Mouse (Mus musculus) spleen, adult 10 weeks (tissue): ENCODE data around the gene Akap17b. TPM values are rescaled to one million over a fixed set of nuclear protein-coding genes. Genes with fewer than 3 reads are reported as not detected.

Experiments used
- polyA plus RNA-seq: library from polyadenylated mRNA; stranded (reverse); fragments of 350-450 nt; fragmentation: Illumina TruSeq; extraction: RNeasy Lipid Tissue Mini Kit (QIAGEN cat#74804); gene quantifications from one replicate; pipeline ENCODE4 v1.2.3, GENCODE M21; 2015; ENCODE audit warnings: low replicate concordance; ENCODE audit not compliant: insufficient read depth

Gene Akap17b
- polyA plus RNA-seq, result 5.3 TPM

DNA sequence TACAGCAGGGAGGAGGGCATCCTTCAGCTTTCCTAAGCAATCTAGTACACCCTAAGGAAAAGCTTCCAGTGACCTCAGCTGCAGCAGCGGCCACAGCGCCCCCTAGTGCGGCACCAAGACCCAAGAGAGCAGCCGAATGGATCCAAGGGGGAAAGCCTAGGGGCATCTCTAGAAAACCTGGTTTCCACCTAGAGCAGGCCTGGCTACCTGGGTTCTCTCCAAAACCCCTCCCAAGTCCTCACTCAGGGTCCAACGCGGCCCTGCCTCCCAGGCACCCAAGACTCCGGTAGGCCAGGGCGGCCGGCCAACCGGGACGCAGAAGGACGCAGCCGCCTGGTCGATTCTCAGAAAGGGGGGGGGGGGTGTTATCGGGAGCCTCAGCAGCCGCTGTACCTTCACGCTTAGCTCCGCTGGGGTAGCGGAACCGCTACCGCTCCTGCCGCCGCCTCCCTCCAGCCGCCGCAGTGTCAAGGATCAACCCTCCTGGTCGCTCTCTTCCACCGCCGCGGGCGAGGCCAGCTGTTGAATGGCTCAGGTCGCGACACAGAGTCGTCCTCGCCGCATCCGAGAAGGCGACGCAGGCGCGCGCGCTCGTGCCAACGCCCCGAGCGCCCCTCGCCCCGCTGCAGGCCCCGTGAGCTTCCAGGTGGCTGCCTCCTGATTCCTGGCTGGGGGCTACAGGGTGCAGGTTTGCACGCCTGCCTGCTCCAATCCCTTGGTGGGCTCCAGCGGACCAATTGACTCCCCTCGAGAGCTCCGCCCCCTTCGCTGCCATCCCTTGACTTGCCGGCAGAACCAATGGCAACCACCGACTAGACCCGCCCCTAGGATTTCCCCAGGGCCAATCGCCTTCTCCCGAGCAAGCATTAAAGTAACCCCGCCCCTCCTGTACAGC lies at the start of gene Akap17b:
Gene Akap17b, minus strand, starts transcription at position 739 of the 895 bp plus-strand sequence.

GRCm38 (mm10) chrX:36597707-36598389 lies 47.3 kb downstream of the Akap17b start, which contains the start of gene Pgrmc1:
Pgrmc1 (plus strand) TSS chrX:36598206.

Other genes starting within 250 kb of the Akap17b start
- gene Gm6268, start 244.1 kb downstream of the Akap17b start, polyA plus RNA-seq, result not detected
- not detected for gene Gm14569, start 153.6 kb downstream of the Akap17b start, polyA plus RNA-seq
- 81.9 TPM for gene Pgrmc1, start 47.2 kb downstream of the Akap17b start, polyA plus RNA-seq
- 1.2 TPM for gene Slc25a43, start 98.3 kb upstream of the Akap17b start, polyA plus RNA-seq
- 374 TPM for gene Slc25a5, start 150.3 kb upstream of the Akap17b start, polyA plus RNA-seq
- gene Ube2a, start 228.5 kb upstream of the Akap17b start, polyA plus RNA-seq, result 72.3 TPM
- 53.7 TPM for gene C330007P06Rik, start 228.7 kb upstream of the Akap17b start, polyA plus RNA-seq